Mouse (Mus musculus) limb, embryonic 13.5 days (tissue): ENCODE data around the gene Bcap31. TPM values are rescaled to one million over a fixed set of nuclear protein-coding genes. Genes with fewer than 3 reads are reported as not detected.

ENCODE experiments used
- ATAC-seq: fragments of 200-750 bp; cut with Nextera tagmentation; 2 replicates; pipeline ENCODE4 v1.8.0; 2017; ENCODE audit warnings: low read depth, moderate number of reproducible peaks, moderate TSS enrichment; ENCODE audit not compliant: low FRiP score
- H3K27ac ChIP-seq: fragments of 300-500 bp; sonication (generic); 2 replicates; pipeline ENCODE4 v1.5.1; 2015; ENCODE audit warnings: inconsistent platforms, mild to moderate bottlenecking, moderate library complexity
- H3K27me3 ChIP-seq: fragments of 300-500 bp; sonication (generic); 2 replicates; pipeline ENCODE4 v1.6.1; 2015; ENCODE audit warnings: mild to moderate bottlenecking, inconsistent platforms
- H3K36me3 ChIP-seq: fragments of 300-500 bp; sonication (generic); 2 replicates; pipeline ENCODE4 v1.6.1; 2015; ENCODE audit warnings: inconsistent platforms, mild to moderate bottlenecking, moderate library complexity
- H3K4me1 ChIP-seq: fragments of 300-500 bp; sonication (generic); 2 replicates; pipeline ENCODE4 v1.6.1; 2015; ENCODE audit warnings: inconsistent platforms
- H3K4me2 ChIP-seq: fragments of 300-500 bp; sonication (generic); replicated peaks from 2 replicates; pipeline ENCODE4 v1.6.1; 2015; ENCODE audit warnings: inconsistent platforms, mild to moderate bottlenecking, moderate library complexity
- H3K4me3 ChIP-seq: fragments of 300-500 bp; sonication (generic); 2 replicates; pipeline ENCODE4 v1.5.1; 2015; ENCODE audit warnings: moderate library complexity, mild to moderate bottlenecking, inconsistent platforms
- H3K9ac ChIP-seq: fragments of 300-500 bp; sonication (generic); 2 replicates; pipeline ENCODE4 v1.6.1; 2015; ENCODE audit warnings: mild to moderate bottlenecking, inconsistent platforms
- H3K9me3 ChIP-seq: fragments of 300-500 bp; sonication (generic); 2 replicates; pipeline ENCODE4 v1.6.1; 2016; ENCODE audit warnings: inconsistent platforms
- WGBS: fragments of 180-500 bp; shearing (Covaris S2); methylation state at CpG from one replicate; pipeline ENCODE4 v1.1.7; 2015; 5-methylcytosine and 5-hydroxymethylcytosine counted together
- polyA plus RNA-seq: library from polyadenylated mRNA; unstranded; fragments of >200 nt; fragmentation: Nextera tagmentation; extraction: Ambion mirVana; gene quantifications from 2 replicates; pipeline ENCODE4 v1.2.1, GENCODE M21; 2015

The Bcap31 gene
- polyA plus RNA-seq, 1 experiment from 2014 or later, result 215 TPM

DNA sequence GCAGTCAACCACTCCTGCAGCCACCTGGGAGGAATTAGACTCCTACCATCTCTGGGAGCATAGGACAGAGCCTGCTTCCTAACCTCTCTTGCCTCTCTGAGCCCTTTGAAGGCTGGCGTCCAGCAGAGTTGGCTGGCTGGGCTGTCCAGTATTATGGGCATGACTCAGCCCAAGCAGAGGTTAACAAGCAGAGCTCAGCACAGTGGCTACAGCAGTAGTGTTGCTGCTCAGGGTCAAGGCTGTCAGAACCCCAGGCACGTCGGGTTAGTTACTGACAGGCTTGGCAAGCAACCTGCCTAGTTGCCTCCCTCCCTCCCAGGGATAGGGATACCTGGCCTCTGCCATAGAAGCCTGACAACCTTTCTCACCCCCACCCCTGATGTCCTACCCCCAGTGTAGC is 2.3 kb upstream of the Bcap31 start:
- peak overlapping the region; percentile 71 for H3K4me2 ChIP-seq
- H3K4me1 ChIP-seq, result peaks cover 32% of the 10 kb centered on the region
- no peak overlapping the region for H3K27ac ChIP-seq
- no peak for ATAC-seq
- no peak overlapping the region for H3K9ac ChIP-seq
- H3K36me3 ChIP-seq, result no peaks in the 10 kb centered on the region
- WGBS, result 40% methylated on average over 3 of the region's 3 CpGs
- no peak overlapping the region for H3K4me3 ChIP-seq
- 0 out of 2 replicates have a peak, but pooled peaks cover 3% of the 10 kb centered on the region for H3K27me3 ChIP-seq
- H3K9me3 ChIP-seq, result no peaks in the 10 kb centered on the region

DNA sequence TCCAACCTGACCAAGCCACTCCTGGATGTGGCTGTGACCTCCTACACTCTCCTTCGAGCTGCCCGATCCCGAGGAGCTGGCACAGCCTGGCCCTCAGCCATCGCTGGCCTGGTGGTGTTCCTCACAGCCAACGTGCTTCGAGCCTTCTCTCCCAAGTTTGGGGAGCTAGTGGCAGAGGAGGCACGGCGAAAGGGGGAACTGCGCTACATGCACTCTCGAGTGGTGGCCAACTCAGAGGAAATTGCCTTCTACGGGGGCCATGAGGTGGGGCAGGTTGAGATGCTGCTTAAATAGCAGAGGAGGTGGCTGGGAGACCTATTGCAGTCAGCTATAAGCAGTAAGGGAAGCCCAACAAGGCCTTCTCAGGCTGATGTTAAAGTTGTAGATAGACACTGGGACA is 1.7 kb upstream of the Bcap31 start:
- no peak for ATAC-seq
- Histone ChIP-seq H3K4me3 (peak overlapping the region; percentile 57), H3K9ac (peak overlapping the region; percentile 62; the same call in 1 of the 2 replicates), H3K36me3 (no peaks in the 10 kb centered on the region), H3K27ac (no peak overlapping the region), H3K4me1 (peaks cover 32% of the 10 kb centered on the region), H3K9me3 (no peaks in the 10 kb centered on the region), H3K27me3 (0 out of 2 replicates have a peak, but pooled peaks cover 3% of the 10 kb centered on the region), H3K4me2 (peak overlapping the region; percentile 71)
- 61% methylated on average over 11 of the region's 11 CpGs for WGBS

GRCm38 (mm10) chrX:73716709-73717545 is 952 bp upstream of the Bcap31 start:
- peak; percentile 39 for ATAC-seq
- H3K27ac ChIP-seq, result peak overlapping the region; percentile 75
- H3K9me3 ChIP-seq, result no peaks in the 10 kb centered on the region
- peaks cover 32% of the 10 kb centered on the region for H3K4me1 ChIP-seq
- H3K36me3 ChIP-seq, result 0 out of 2 replicates have a peak, but pooled peaks cover 5% of the 10 kb centered on the region
- peak overlapping the region; percentile 71 for H3K4me2 ChIP-seq
- 0 out of 2 replicates have a peak, but pooled peaks cover 3% of the 10 kb centered on the region for H3K27me3 ChIP-seq
- H3K9ac ChIP-seq, result peak overlapping the region; percentile 62
- 35% methylated on average over 30 of the region's 30 CpGs for whole genome bisulfite sequencing
- H3K4me3 ChIP-seq, result peak overlapping the region; percentile 57

- H3K9ac ChIP-seq, result peak overlapping the region; percentile 73
- H3K4me1 ChIP-seq, result peaks cover 32% of the 10 kb centered on the region
- peaks cover 15% of the 10 kb centered on the region; the same call in 1 of the 2 replicates for H3K36me3 ChIP-seq
- peak overlapping the region; percentile 69 for H3K4me2 ChIP-seq
- H3K27me3 ChIP-seq, result 0 out of 2 replicates have a peak, but pooled peaks cover 3% of the 10 kb centered on the region
- 30% methylated on average over 21 of the region's 21 CpGs for WGBS
- no peaks in the 10 kb centered on the region for H3K9me3 ChIP-seq
- peak overlapping the region; percentile 57 for H3K4me3 ChIP-seq
- peak overlapping the region; percentile 72; the same call in 1 of the 2 replicates for H3K27ac ChIP-seq
- ATAC-seq, result peak; percentile 34
Measured at GRCm38 (mm10) chrX:73715476-73716108, 383 bp downstream of the Bcap31 start.

DNA sequence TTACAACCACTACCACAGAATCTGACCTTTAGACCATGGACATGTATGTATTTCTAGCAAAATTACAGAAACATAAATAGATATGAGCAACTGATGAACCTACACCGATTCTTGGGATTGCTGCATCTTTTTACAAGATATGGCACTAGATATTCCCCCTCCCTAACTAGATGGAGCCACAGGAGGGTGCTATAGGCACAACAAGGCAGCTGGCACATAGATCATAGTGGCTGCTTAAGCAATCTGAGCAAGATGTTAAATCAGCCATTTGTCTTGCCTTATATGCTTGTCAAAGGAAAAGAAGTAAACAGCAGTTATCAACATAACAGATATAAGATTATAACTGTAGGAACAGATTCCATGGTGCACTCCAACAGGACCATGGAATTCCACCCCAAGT is 15.5 kb downstream of the Bcap31 start:
- H3K36me3 ChIP-seq, result peaks cover 18% of the 10 kb centered on the region
- H3K4me1 ChIP-seq, result no peaks in the 10 kb centered on the region
- no peaks in the 10 kb centered on the region for H3K9me3 ChIP-seq
- no peak overlapping the region for H3K27ac ChIP-seq
- WGBS, result 81% methylated on average over 1 of the region's 1 CpGs
- H3K9ac ChIP-seq, result no peak overlapping the region
- no peak for ATAC-seq
- H3K4me3 ChIP-seq, result no peak overlapping the region
- no peak overlapping the region for H3K4me2 ChIP-seq
- no peaks in the 10 kb centered on the region for H3K27me3 ChIP-seq

DNA sequence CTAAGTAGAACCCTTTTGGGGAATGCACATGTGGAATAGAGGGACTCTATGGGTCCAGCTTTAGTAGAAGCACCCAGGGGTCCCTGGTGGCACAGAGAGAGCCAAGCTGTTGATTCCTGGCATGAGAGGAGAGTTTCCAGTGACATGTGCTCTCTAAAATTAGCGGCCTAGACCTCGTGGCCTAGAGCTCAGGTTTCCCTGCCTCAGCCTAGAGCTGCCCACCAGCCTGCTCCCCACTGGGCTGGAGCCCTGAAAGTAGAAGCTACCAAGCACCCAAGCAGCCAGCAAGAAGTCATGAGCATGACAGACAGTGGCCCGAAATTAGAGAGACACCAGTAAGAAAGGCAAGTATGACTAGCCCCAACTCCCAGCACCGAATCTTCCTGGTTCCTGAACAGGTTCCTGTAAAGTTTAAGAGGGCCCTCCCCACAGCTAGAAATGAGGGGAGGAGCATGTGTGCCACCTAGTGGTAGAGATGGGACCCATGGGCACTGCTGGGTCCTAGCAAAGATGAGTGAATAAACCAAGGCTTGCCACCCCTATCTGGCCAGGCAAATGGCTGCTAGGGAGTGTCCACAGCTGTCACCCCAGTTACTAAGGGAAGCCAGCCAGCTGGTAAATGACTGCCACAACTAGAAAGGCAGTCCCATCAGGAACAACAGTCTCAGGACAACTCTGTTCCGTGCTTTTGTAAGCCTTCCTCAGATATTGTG is 24.9 kb downstream of the Bcap31 start:
- peaks cover 2% of the 10 kb centered on the region; the same call in 1 of the 2 replicates for H3K27me3 ChIP-seq
- H3K27ac ChIP-seq, result no peak overlapping the region
- H3K9me3 ChIP-seq, result no peaks in the 10 kb centered on the region
- no peak for ATAC-seq
- H3K4me3 ChIP-seq, result no peak overlapping the region
- WGBS, result 63% methylated on average over 5 of the region's 5 CpGs
- no peak overlapping the region for H3K4me2 ChIP-seq
- no peaks in the 10 kb centered on the region for H3K4me1 ChIP-seq
- H3K36me3 ChIP-seq, result peaks cover 40% of the 10 kb centered on the region
- no peak overlapping the region for H3K9ac ChIP-seq

DNA sequence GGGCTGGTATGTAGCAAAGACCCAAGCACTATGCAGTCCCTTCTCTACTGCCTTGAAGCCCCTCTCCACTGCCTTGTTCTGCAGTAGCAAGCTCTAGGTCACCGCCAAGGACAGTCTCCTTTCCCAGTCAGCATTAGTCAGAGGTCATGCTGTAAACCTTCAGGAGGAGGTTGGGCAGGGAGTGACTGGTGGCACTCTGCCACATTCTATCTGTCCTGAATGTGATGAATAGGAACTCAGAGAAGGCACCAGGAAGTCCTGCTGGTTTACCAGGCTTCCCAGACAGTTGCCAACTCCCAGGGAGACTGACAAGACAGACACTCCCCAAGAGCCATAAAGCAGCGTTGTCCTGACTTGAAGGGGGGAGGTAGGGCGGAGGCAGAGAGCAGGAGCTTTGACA is 30.3 kb downstream of the Bcap31 start:
- no peaks in the 10 kb centered on the region for H3K4me1 ChIP-seq
- no peak overlapping the region for H3K9ac ChIP-seq
- H3K36me3 ChIP-seq, result peaks cover 58% of the 10 kb centered on the region
- peaks cover 2% of the 10 kb centered on the region; the same call in 1 of the 2 replicates for H3K27me3 ChIP-seq
- WGBS, result 53% methylated on average over 3 of the region's 3 CpGs
- no peak overlapping the region for H3K27ac ChIP-seq
- H3K4me3 ChIP-seq, result no peak overlapping the region
- no peaks in the 10 kb centered on the region for H3K9me3 ChIP-seq
- H3K4me2 ChIP-seq, result no peak overlapping the region
- no peak for ATAC-seq

DNA sequence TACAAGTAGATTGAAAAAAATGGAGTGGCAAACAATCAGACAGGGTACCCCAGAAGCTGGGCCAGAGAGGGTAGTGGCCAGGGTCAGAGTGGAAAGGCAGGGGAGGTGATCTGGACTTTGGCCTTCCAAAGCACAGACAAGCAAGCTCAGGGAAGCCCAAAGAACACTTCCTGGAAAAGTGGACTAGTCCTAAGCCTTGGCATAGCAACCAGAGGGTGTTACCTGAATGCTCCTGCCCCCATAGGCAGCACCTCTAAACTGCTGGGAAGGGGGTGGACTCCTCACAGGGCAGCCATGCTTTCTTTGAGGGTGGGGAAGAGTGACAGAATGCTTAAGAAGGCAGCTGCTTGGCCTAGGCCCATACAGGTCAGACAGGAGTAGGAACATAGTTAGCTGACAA is 31.0 kb downstream of the Bcap31 start:
- Histone ChIP-seq H3K27ac (no peak overlapping the region), H3K27me3 (peaks cover 2% of the 10 kb centered on the region; the same call in 1 of the 2 replicates), H3K9me3 (no peaks in the 10 kb centered on the region), H3K9ac (no peak overlapping the region), H3K36me3 (peaks cover 64% of the 10 kb centered on the region), H3K4me2 (no peak overlapping the region), H3K4me3 (no peak overlapping the region), H3K4me1 (no peaks in the 10 kb centered on the region)
- no peak for ATAC-seq

DNA sequence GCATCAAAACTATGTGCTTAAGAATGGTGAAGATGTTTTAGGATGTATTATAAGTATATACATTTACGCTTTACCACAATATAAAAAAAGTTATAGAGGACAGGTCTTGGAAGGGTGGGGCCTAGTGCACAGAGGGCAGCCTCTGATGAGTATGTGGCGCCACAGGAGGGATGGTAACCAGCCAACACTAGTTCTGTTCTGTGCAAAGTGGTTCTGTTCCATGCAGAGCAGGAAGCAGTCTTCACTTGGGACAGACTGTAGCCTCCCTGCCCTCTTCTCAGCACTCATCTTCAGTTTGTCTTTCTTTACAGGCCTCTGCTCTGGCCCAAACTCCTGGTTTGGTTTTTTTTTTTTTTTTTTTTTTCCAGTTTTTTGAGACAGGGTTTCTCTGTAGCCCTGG is 31.8 kb downstream of the Bcap31 start:
- no peaks in the 10 kb centered on the region for H3K4me1 ChIP-seq
- no peak for ATAC-seq
- H3K9ac ChIP-seq, result no peak overlapping the region
- WGBS, result 81% methylated on average over 2 of the region's 2 CpGs
- no peaks in the 10 kb centered on the region for H3K9me3 ChIP-seq
- peaks cover 66% of the 10 kb centered on the region for H3K36me3 ChIP-seq
- H3K27me3 ChIP-seq, result peaks cover 2% of the 10 kb centered on the region; the same call in 1 of the 2 replicates
- H3K4me2 ChIP-seq, result no peak overlapping the region
- no peak overlapping the region for H3K27ac ChIP-seq
- H3K4me3 ChIP-seq, result no peak overlapping the region

GRCm38 (mm10) chrX:73676668-73677067 is 39.3 kb downstream of the Bcap31 start:
- H3K4me3 ChIP-seq, result no peak overlapping the region
- H3K4me2 ChIP-seq, result no peak overlapping the region
- no peak for ATAC-seq
- H3K9ac ChIP-seq, result no peak overlapping the region
- 94% methylated on average over 4 of the region's 4 CpGs for WGBS
- peaks cover 16% of the 10 kb centered on the region; the same call in 1 of the 2 replicates for H3K27me3 ChIP-seq
- peaks cover 40% of the 10 kb centered on the region for H3K36me3 ChIP-seq
- no peaks in the 10 kb centered on the region for H3K9me3 ChIP-seq
- no peak overlapping the region for H3K27ac ChIP-seq
- H3K4me1 ChIP-seq, result peaks cover 17% of the 10 kb centered on the region

GRCm38 (mm10) chrX:73675231-73675630 is 40.7 kb downstream of the Bcap31 start:
- no peak overlapping the region for H3K27ac ChIP-seq
- WGBS, result 59% methylated on average over 2 of the region's 2 CpGs
- peaks cover 17% of the 10 kb centered on the region for H3K4me1 ChIP-seq
- H3K4me2 ChIP-seq, result peak overlapping the region; percentile 72
- H3K36me3 ChIP-seq, result peaks cover 33% of the 10 kb centered on the region
- H3K9me3 ChIP-seq, result no peaks in the 10 kb centered on the region
- peaks cover 16% of the 10 kb centered on the region; the same call in 1 of the 2 replicates for H3K27me3 ChIP-seq
- peak overlapping the region; percentile 63 for H3K4me3 ChIP-seq
- no peak for ATAC-seq
- H3K9ac ChIP-seq, result peak overlapping the region; percentile 80; the same call in 1 of the 2 replicates
